Mouse (Mus musculus): ENCODE data around the gene Inhbe. TPM values are rescaled to one million over a fixed set of nuclear protein-coding genes. Genes with fewer than 3 reads are reported as not detected.

Gene Inhbe
- not detected in 2 replicates for polyA plus RNA-seq (2011; ENCODE audit: insufficient read depth, insufficient read length, low read depth, missing spikeins)

GRCm38 (mm10) chr10:127353909-127354895 is at the start of gene Inhbe:
Gene Inhbe, minus strand, starts transcription at chr10:127354411.
- Histone ChIP-seq H3K9me3 (replicated peaks; ENCODE audit: control insufficient read depth, insufficient read depth, low read length, poor library complexity, severe bottlenecking) (no peaks in the 10 kb centered on the region), H3K9ac (ENCODE audit: low read depth, poor library complexity, severe bottlenecking) (no peak within 1 kb of the TSS), H3K4me3 (ENCODE audit: low read depth, low read length) (no peak within 1 kb of the TSS), H3K36me3 (ENCODE audit: control insufficient read depth, insufficient read depth, low read length, poor library complexity, severe bottlenecking) (no peaks in the 10 kb centered on the region), H3K27me3 (ENCODE audit: control insufficient read depth, insufficient read depth, low read length, poor library complexity, severe bottlenecking) (no peaks in the 10 kb centered on the region), H3K4me1 (ENCODE audit: control insufficient read depth, insufficient read depth, low read length) (no peaks in the 10 kb centered on the region), H3K27ac (ENCODE audit: insufficient read depth, low read length) (no peak within 1 kb of the TSS)
- peak; percentile 26 for TF ChIP-seq CTCF (IDR thresholded peaks at IDR 0.05; ENCODE audit: low read depth, low read length)
- TF ChIP-seq EP300 (IDR thresholded peaks at IDR 0.05; ENCODE audit: insufficient read depth, low read depth, low read length) = no peak

- no peak for TF ChIP-seq POLR2A (IDR thresholded peaks at IDR 0.05; ENCODE audit: insufficient read depth, low read length)
- peak; percentile 56 for TF ChIP-seq CTCF (IDR thresholded peaks at IDR 0.05; ENCODE audit: low read depth, low read length)
- no peak for TF ChIP-seq EP300 (IDR thresholded peaks at IDR 0.05; ENCODE audit: insufficient read depth, low read depth, low read length)
- Histone ChIP-seq H3K27ac (ENCODE audit: insufficient read depth, low read length) (no peak overlapping the region), H3K27me3 (ENCODE audit: control insufficient read depth, insufficient read depth, low read length, poor library complexity, severe bottlenecking) (no peaks in the 10 kb centered on the region), H3K4me1 (ENCODE audit: control insufficient read depth, insufficient read depth, low read length) (no peaks in the 10 kb centered on the region), H3K9ac (ENCODE audit: low read depth, poor library complexity, severe bottlenecking) (no peak overlapping the region), H3K4me3 (ENCODE audit: low read depth, low read length) (no peak overlapping the region), H3K36me3 (ENCODE audit: control insufficient read depth, insufficient read depth, low read length, poor library complexity, severe bottlenecking) (no peaks in the 10 kb centered on the region; the same call in 1 of the 2 replicates), H3K9me3 (replicated peaks; ENCODE audit: control insufficient read depth, insufficient read depth, low read length, poor library complexity, severe bottlenecking) (no peaks in the 10 kb centered on the region)
These were observed 37.6 kb upstream of the Inhbe start for GRCm38 (mm10) chr10:127391774-127392173.

GRCm38 (mm10) chr10:127381743-127382134 is 27.5 kb upstream of the Inhbe start:
- H3K9me3 ChIP-seq (replicated peaks; ENCODE audit: control insufficient read depth, insufficient read depth, low read length, poor library complexity, severe bottlenecking) = no peaks in the 10 kb centered on the region
- peaks cover 4% of the 10 kb centered on the region for H3K4me1 ChIP-seq (ENCODE audit: control insufficient read depth, insufficient read depth, low read length)
- no peaks in the 10 kb centered on the region for H3K36me3 ChIP-seq (ENCODE audit: control insufficient read depth, insufficient read depth, low read length, poor library complexity, severe bottlenecking)
- peak overlapping the region; percentile 66 for H3K27ac ChIP-seq (ENCODE audit: insufficient read depth, low read length)
- H3K4me3 ChIP-seq (ENCODE audit: low read depth, low read length) = peak overlapping the region; percentile 73
- no peaks in the 10 kb centered on the region for H3K27me3 ChIP-seq (ENCODE audit: control insufficient read depth, insufficient read depth, low read length, poor library complexity, severe bottlenecking)
- TF ChIP-seq CTCF (IDR thresholded peaks at IDR 0.05; ENCODE audit: low read depth, low read length) = no peak
- no peak for TF ChIP-seq EP300 (IDR thresholded peaks at IDR 0.05; ENCODE audit: insufficient read depth, low read depth, low read length)
- no peak for TF ChIP-seq POLR2A (IDR thresholded peaks at IDR 0.05; ENCODE audit: insufficient read depth, low read length)
- peak overlapping the region; percentile 94 for H3K9ac ChIP-seq (ENCODE audit: low read depth, poor library complexity, severe bottlenecking)

GRCm38 (mm10) chr10:127380767-127381742 is 26.8 kb upstream of the Inhbe start:
- peaks cover 4% of the 10 kb centered on the region for H3K4me1 ChIP-seq (ENCODE audit: control insufficient read depth, insufficient read depth, low read length)
- peak overlapping the region; percentile 73 for H3K4me3 ChIP-seq (ENCODE audit: low read depth, low read length)
- peak overlapping the region; percentile 94 for H3K9ac ChIP-seq (ENCODE audit: low read depth, poor library complexity, severe bottlenecking)
- TF ChIP-seq EP300 (IDR thresholded peaks at IDR 0.05; ENCODE audit: insufficient read depth, low read depth, low read length) = no peak
- TF ChIP-seq POLR2A (IDR thresholded peaks at IDR 0.05; ENCODE audit: insufficient read depth, low read length) = no peak
- TF ChIP-seq CTCF (IDR thresholded peaks at IDR 0.05; ENCODE audit: low read depth, low read length) = no peak
- H3K27me3 ChIP-seq (ENCODE audit: control insufficient read depth, insufficient read depth, low read length, poor library complexity, severe bottlenecking) = no peaks in the 10 kb centered on the region
- no peaks in the 10 kb centered on the region for H3K36me3 ChIP-seq (ENCODE audit: control insufficient read depth, insufficient read depth, low read length, poor library complexity, severe bottlenecking)
- peak overlapping the region; percentile 66 for H3K27ac ChIP-seq (ENCODE audit: insufficient read depth, low read length)
- no peaks in the 10 kb centered on the region for H3K9me3 ChIP-seq (replicated peaks; ENCODE audit: control insufficient read depth, insufficient read depth, low read length, poor library complexity, severe bottlenecking)

GRCm38 (mm10) chr10:127380251-127380691 is 26.1 kb upstream of the Inhbe start, which contains the start of gene R3hdm2:
Gene R3hdm2, plus strand, starts transcription at chr10:127380327.
- H3K4me3 ChIP-seq (ENCODE audit: low read depth, low read length) = peak within 1 kb of the TSS; percentile 95
- H3K27ac ChIP-seq (ENCODE audit: insufficient read depth, low read length) = peak within 1 kb of the TSS; percentile 66
- peaks cover 4% of the 10 kb centered on the region for H3K4me1 ChIP-seq (ENCODE audit: control insufficient read depth, insufficient read depth, low read length)
- no peaks in the 10 kb centered on the region for H3K27me3 ChIP-seq (ENCODE audit: control insufficient read depth, insufficient read depth, low read length, poor library complexity, severe bottlenecking)
- no peak for TF ChIP-seq EP300 (IDR thresholded peaks at IDR 0.05; ENCODE audit: insufficient read depth, low read depth, low read length)
- no peak for TF ChIP-seq POLR2A (IDR thresholded peaks at IDR 0.05; ENCODE audit: insufficient read depth, low read length)
- no peak for TF ChIP-seq CTCF (IDR thresholded peaks at IDR 0.05; ENCODE audit: low read depth, low read length)
- no peaks in the 10 kb centered on the region for H3K36me3 ChIP-seq (ENCODE audit: control insufficient read depth, insufficient read depth, low read length, poor library complexity, severe bottlenecking)
- no peaks in the 10 kb centered on the region for H3K9me3 ChIP-seq (replicated peaks; ENCODE audit: control insufficient read depth, insufficient read depth, low read length, poor library complexity, severe bottlenecking)
- peak within 1 kb of the TSS; percentile 94 for H3K9ac ChIP-seq (ENCODE audit: low read depth, poor library complexity, severe bottlenecking)
